ENCODE assay signal across 8 mouse cellular contexts in genomic region chr1:169934005-169934725, GRCm38 (mm10). TPM values are rescaled to one million over a fixed set of nuclear protein-coding genes. Genes with fewer than 3 reads are reported as not detected.
DNase-seq lines count a peak whose midpoint lies in the region; ATAC-seq and TF ChIP-seq lines count a peak whose summit lies in the region.

No protein-coding gene starts in this region.

- no peaks in the 10 kb centered on the region for H3K9me3 ChIP-seq in embryonic facial prominence, embryonic 12.5 days

- peaks cover 4% of the 10 kb centered on the region; the same call in 1 of the 2 replicates for H3K4me1 ChIP-seq in embryonic facial prominence, embryonic 12.5 days
- H3K4me1 ChIP-seq in small intestine, adult 2 months (ENCODE audit: control insufficient read depth, insufficient read depth, insufficient read length, low read length): no peaks in the 10 kb centered on the region

- DNase-seq in heart, adult 18-20 months: peak; percentile 45 to 76
- DNase-seq in heart, postnatal 25 days (ENCODE audit: low spot score): no peak
- DNase-seq in adrenal gland, postnatal 25 days: peak; percentile 21
- peak; percentile 54 to 72 for DNase-seq in heart, postnatal 14 days
- DNase-seq in layer of hippocampus, adult 2 months (ENCODE audit: low spot score in 2 of 2): peak; percentile 42 to 71

- peaks cover 1% of the 10 kb centered on the region; the same call in 1 of the 2 replicates for H3K27me3 ChIP-seq in embryonic facial prominence, embryonic 12.5 days
- no peaks in the 10 kb centered on the region for H3K27me3 ChIP-seq in small intestine, adult 2 months (ENCODE audit: control insufficient read depth, insufficient read depth, low read length)

- no peak overlapping the region for H3K4me3 ChIP-seq in embryonic facial prominence, embryonic 12.5 days
- peak overlapping the region; percentile 59 for H3K4me3 ChIP-seq in layer of hippocampus, adult 2 months
- H3K4me3 ChIP-seq in small intestine, adult 2 months (ENCODE audit: low read depth, low read length): no peak overlapping the region

- no peak for ATAC-seq in embryonic facial prominence, embryonic 12.5 days (ENCODE audit: insufficient number of reproducible peaks, insufficient read depth, low FRiP score, low TSS enrichment)
- ATAC-seq in megakaryocyte, adult 5-6 weeks (ENCODE audit: poor library complexity, severe bottlenecking): peak; percentile 56; the same call in 1 of the 2 replicates

- 52% methylated on average over 16 of the region's 16 CpGs for WGBS in embryonic facial prominence, embryonic 12.5 days
- WGBS in small intestine, adult 2 months: 40% methylated on average over 16 of the region's 16 CpGs

- H3K36me3 ChIP-seq in embryonic facial prominence, embryonic 12.5 days: no peaks in the 10 kb centered on the region
- H3K36me3 ChIP-seq in small intestine, adult 2 months (ENCODE audit: control insufficient read depth, insufficient read depth, low read length): no peaks in the 10 kb centered on the region

- TF ChIP-seq CTCF in layer of hippocampus, adult 2 months (conservative IDR thresholded peaks at IDR 0.05): peak; percentile 79
- peak; percentile 66; the same call in 1 of the 2 replicates for TF ChIP-seq CTCF in small intestine, adult 2 months (IDR thresholded peaks at IDR 0.05; ENCODE audit: extremely low read depth, insufficient read length, insufficient replicate concordance, low read depth, low read length)

- no peak for TF ChIP-seq POLR2A in small intestine, adult 2 months (IDR thresholded peaks at IDR 0.05; ENCODE audit: low read depth, low read length)

- H3K27ac ChIP-seq in embryonic facial prominence, embryonic 12.5 days: no peak overlapping the region
- peak overlapping the region; percentile 89 for H3K27ac ChIP-seq in layer of hippocampus, adult 2 months
- H3K27ac ChIP-seq in small intestine, adult 2 months (ENCODE audit: insufficient read depth, low read depth, low read length): no peak overlapping the region

- intact Hi-C loops in heart, postnatal 25 days (cut with DNase I): loop anchor here (2.0 kb wide), 1 partner anchor 401 kb away; no protein-coding TSS in a partner anchor
- intact Hi-C loops in heart, postnatal 14 days (cut with DNase I): no loop called here

- H3K9ac ChIP-seq in embryonic facial prominence, embryonic 12.5 days: no peak overlapping the region

- H3K4me2 ChIP-seq in embryonic facial prominence, embryonic 12.5 days (replicated peaks): peak overlapping the region; percentile 29

RNA-seq across cellular contexts. Expression of gene Ccdc190, which starts 5.7 kb away (rescaled TPM):
- under 1 TPM in 1 of 2 experiments, not detected in 1; 0.31 TPM for total RNA-seq in heart, adult 18-20 months (2021)
- under 1 TPM; 0.13 to 0.20 TPM for total RNA-seq in heart, postnatal 25 days (2021)
- 0.55 and 0.90 TPM in 2 replicates for total RNA-seq in adrenal gland, postnatal 25 days (2021)
- 0.47 TPM in 1 of 2 replicates, not detected in the other for polyA plus RNA-seq in embryonic facial prominence, embryonic 12.5 days (2016; fragmentation: Nextera tagmentation; extraction: Ambion mirVana)
- total RNA-seq in heart, postnatal 14 days (2021): under 1 TPM; 0.29 to 0.36 TPM
- total RNA-seq in layer of hippocampus, adult 2 months (2021): 10 to 100 TPM; 23.9 to 25.8 TPM
- total RNA-seq in megakaryocyte, adult 5-6 weeks (2015): not detected in 2 replicates
- total RNA-seq in megakaryocyte, adult 5-6 weeks (2017): not detected in 2 replicates
- polyA plus RNA-seq in small intestine, adult 2 months (2012; rRNA removed): 0.14 TPM in 1 of 2 replicates, not detected in the other

RNA-seq across cellular contexts. Expression of gene Hsd17b7, which starts 34.9 kb away (rescaled TPM):
- total RNA-seq in heart, adult 18-20 months (2021): 10 to 100 TPM; 15.0 TPM
- total RNA-seq in heart, postnatal 25 days (2021): 10 to 100 TPM; 15.8 to 16.9 TPM
- total RNA-seq in adrenal gland, postnatal 25 days (2021): 136 and 150 TPM in 2 replicates
- polyA plus RNA-seq in embryonic facial prominence, embryonic 12.5 days (2016; fragmentation: Nextera tagmentation; extraction: Ambion mirVana): 20.3 and 23.8 TPM in 2 replicates
- total RNA-seq in heart, postnatal 14 days (2021): 10 to 100 TPM; 16.6 to 17.6 TPM
- 10 to 100 TPM; 13.1 to 15.9 TPM for total RNA-seq in layer of hippocampus, adult 2 months (2021)
- total RNA-seq in megakaryocyte, adult 5-6 weeks (2015): 2.8 and 2.9 TPM in 2 replicates
- total RNA-seq in megakaryocyte, adult 5-6 weeks (2017): 2.0 and 4.4 TPM in 2 replicates
- polyA plus RNA-seq in small intestine, adult 2 months (2012; rRNA removed): 2.5 and 3.6 TPM in 2 replicates

Comparison
In these comparisons a context has a peak if more than half of its experiments do, and no peak if none do; other contexts are left out.
1. RNA of gene Ccdc190, which starts 5.7 kb away (total RNA-seq): 23.9 to 25.8 TPM in layer of hippocampus, adult 2 months; 0.55 to 0.90 TPM in adrenal gland, postnatal 25 days, 0.29 to 0.36 TPM in heart, postnatal 14 days, 0.31 TPM in heart, adult 18-20 months, 0.13 to 0.20 TPM in heart, postnatal 25 days and not detected in megakaryocyte, adult 5-6 weeks; every median in the first group is over 10 times any median in the second.